Mouse (Mus musculus) adrenal gland, postnatal 10 days (tissue): ENCODE data around the gene Dab2ip. TPM values are rescaled to one million over a fixed set of nuclear protein-coding genes. Genes with fewer than 3 reads are reported as not detected.

ENCODE experiments used
- DNase-seq: peaks from one replicate; pipeline ENCODE4 v3.0.0; 2021; ENCODE audit warnings: mixed read lengths
- total RNA-seq, 2 experiments: library from RNA; stranded (reverse); gene quantifications; 2 replicates each; pipeline ENCODE4 v1.2.3; 2021

Gene Dab2ip
- total RNA-seq, 2 experiments from 2014 or later, result 55.2 to 69.6 TPM

- no peak for DNase-seq
These were observed 125.9 kb downstream of the Dab2ip start for GRCm38 (mm10) chr2:35684005-35684404.

DNA sequence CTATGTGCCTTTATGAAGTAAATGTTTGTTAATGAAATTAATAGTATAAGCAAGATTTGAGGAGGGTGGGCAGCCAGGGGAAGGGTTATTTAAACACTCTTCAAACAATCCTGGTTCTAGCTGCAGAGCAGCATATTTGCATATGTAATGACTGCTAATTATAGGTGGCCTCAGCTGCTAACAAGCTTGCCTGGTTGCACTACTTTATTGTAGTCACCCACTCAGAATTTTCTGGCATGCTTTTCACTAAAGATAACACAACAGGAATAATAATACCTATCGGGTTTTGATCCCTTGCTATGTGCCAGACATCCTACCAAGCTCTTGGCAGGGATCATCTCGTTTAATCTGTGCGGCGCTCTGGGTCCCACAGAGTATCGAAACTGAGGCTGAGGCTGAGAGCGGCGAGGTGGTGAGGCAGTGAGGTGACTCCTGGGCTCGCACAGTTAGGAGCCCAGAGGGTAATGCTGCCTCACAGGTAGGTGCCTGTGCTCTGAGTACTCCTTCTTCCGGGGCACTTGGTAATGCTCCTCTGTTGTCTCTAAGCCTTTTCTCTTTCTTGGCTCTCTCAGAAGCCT is 126.8 kb downstream of the Dab2ip start:
- DNase-seq, result no peak

DNA sequence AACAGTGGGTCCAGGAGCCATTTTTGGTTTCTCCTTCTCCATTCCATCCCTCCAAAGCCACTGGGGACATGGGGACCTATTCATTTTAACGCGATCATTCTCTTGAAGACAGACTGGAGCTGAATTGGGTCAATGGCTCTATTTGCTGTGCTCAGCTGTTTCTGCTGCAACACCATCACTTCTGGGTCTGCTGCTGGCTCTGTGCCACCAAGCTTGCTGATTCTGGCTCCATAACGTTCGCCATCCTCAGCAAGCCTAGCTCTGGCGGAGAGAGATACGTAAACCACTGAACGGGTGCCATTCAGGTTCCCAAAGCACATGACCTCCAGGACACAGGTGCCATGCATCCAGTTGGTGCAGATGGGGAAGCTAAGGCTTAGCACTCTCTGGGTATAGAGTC is 128.0 kb downstream of the Dab2ip start:
- no peak for DNase-seq

GRCm38 (mm10) chr2:35687557-35688070 is 129.5 kb downstream of the Dab2ip start:
- DNase-seq, result no peak

DNA sequence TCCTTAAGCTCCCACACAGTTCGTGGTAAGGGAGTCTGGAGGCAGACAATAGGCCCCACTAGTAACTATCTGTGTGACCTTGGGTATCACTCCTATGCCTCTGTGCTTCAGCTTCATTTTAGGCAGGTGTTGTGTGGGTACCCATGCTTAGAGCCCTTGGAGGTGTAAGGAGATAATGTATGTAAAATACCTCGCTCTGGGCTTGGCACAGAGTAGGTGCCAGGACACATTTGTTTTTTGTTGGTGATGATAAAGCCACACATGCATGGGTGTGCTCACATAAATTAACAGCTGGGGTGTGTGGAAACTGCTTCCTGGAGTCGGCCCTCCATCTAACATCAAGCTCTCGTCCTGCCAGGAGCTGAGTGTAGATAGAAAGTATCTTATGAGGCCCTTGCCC is 130.1 kb downstream of the Dab2ip start:
- DNase-seq, result no peak

GRCm38 (mm10) chr2:35688581-35688980 is 130.5 kb downstream of the Dab2ip start:
- no peak for DNase-seq

DNA sequence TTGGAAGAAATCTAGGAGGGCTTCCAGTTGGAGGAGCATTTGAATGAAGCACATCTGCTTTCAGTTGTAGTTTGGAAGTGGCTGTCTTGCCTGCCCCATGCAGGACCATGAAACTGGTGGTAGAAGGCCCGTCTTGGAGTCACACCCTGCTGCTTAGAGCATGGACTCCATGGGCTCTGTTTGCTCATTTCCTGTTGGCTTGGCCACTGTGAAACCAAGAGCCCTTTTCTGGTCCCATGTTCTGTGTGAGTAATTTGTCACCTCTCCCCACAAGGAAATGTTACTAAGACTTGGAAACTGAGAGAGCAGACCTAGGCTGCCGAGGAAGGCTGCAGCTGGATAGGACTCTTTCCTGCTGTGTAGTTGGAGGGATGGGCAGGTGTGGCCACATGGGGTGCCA is 131.8 kb downstream of the Dab2ip start:
- DNase-seq, result no peak

DNA sequence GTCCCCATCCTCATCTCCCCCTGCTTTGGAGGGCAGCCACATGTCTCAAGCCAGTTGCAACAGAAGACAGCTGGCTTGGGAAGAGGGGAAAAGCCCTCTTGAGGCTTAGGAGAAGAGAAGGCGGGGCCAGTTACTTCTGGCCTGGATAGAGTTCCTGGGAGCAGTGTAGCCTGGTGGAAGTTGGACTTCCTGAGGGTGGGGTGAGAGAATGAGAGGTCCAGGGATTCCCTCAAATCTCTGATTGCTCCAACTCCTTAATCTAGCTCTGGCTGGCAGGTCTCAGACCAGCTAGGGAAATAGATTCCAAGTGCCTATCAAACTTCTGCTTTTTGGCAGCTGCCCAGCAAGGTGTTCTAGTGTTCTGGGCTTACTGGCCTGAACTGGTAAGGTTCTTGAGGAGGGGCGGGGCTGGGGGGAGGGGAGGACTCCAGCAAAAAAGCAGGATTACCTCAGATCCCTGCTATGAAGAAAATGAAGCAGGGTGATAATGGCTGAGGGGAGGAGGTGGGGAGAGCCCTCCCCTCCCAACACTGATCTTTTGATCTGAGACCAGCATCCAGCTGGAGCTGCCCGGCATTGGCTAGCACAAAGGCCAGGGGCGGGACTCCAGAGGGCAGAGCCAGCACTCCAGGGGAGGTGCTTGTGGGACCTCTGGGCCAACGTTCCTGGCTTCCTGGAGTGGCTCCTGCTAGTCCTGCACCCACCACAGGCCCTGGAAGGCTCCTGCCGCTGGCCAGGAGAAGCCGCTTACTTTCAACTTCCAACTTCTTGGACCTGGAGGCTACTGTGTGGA is 133.4 kb downstream of the Dab2ip start:
- peak; percentile 87 for DNase-seq

DNA sequence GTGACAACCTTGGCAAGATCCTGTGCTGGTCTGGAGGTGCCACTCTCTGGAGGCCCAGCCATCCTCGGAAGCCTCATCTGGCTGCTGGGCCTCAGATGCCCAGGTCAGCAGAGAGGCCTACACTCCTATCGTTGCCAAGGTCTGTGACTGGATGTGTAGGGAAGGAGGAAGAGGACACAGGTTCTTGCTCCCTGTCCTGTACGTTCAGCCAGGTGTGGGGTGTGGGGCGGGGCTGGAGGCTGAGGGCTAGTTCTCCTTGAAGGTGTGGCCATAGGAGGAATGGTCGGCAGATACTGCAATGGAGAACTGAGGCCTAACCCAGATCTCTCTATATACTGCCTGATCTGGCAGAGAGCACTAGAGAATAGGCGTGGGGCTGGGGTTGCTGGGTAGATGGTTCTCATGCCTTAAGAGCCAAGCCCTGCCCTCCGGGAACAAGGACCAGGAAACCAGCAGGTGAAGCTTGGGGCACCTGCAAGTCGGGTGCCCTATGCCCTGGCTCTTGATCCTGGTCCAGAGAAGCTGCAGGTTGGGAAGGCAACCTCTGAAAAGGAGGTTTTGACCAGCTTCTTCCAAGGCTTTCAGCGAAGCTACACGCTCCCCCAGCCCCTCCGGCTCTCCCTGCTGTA is 134.3 kb downstream of the Dab2ip start:
- no peak for DNase-seq

DNA sequence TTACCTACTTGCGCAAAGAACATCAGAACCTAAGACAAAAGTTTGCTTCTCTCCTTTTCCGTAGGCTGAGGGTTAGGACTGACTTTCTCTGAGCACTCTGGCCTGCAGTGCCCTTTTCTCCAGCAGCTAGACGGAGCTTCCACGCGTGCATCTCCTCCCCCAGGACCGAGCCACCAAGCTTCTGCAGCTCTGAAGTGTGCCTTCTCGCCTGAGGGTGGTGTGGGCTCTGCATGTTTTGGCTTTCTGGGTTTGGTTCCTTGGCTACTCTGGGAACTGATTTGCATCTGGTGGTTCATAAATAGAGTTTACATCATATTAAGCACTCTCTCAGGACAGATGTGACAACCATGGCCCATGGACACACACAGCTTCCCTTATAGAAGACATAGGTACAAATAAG is 135.0 kb downstream of the Dab2ip start:
- DNase-seq, result no peak

DNA sequence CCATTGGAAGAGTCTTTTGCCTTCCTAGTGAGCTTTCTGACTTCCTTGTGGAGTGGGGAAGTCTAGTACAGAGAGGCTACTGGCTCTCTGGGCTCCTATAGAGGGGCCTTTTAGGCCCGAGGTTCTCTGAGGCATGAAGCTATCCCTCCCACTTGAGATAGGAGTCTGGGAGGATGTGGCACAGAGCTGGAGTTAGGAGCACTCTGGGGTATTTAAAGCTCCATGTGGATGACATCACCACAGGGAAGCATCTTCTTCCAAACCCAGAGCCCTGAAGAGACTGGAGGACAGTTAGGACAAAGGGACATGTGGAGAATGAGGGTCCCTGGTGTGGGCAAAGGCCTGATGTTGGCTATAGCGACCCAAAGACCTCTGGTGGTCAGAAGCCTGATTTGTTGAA is 136.0 kb downstream of the Dab2ip start:
- DNase-seq, result no peak

DNA sequence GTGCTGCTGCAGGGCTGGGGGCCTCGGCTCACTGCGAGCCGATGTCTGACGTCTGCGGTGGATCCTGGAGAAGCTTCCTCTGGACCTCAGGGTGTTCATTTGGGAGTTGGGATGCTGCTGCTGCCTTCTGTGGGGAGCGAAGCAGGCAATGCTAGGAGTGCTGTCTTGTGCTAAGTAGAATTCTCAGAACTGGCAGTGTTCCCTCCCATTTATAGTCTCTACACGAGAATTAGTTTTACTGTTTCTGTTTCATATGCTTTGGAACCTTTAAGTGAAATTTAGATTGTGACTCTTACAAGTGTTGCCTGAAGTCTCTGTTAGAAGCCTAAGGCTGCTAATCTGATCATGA is 138.1 kb downstream of the Dab2ip start:
- no peak for DNase-seq

GRCm38 (mm10) chr2:35696542-35697391 is 138.7 kb downstream of the Dab2ip start:
- peak; percentile 70 for DNase-seq

DNA sequence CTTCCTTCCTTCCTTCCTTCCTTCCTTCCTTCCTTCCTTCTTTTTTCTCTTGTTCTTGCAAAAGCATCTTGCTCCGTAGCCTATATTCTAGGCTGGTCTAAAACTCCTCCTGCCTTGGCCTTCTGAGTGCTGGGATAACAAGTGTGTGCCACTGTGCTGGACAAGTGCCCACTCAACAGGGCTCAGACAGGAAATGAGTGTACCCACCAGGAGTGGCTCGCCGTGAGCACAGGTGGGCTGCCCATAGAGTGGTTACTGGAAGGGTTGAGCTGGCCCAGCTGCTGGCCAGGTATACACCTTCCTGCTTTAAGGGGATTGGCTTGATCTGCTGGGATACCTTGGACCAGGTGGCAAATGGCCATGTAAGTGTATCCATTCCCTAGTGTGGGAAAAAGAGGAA is 139.7 kb downstream of the Dab2ip start:
- DNase-seq, result no peak

DNA sequence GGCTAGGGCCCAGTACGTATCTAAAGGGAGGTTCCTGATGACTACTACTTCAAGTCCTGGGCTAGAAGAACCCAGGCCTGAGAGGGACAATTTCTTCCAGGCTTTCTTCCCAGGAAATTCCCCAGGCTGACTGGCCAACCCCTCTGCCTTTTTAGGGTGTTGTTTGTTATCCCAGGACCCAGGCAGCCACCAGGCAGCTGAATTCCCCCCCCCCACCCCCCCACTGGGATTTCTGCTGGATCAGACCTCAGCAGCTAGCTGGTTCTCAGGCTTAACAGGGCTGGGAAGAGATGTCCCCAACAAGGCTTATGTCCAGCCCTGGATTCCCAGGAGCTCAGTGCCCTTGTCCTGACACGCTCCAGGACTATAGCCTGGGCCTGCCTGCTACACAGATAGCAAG is 142.9 kb downstream of the Dab2ip start:
- DNase-seq, result no peak

- no peak for DNase-seq
These were observed 143.9 kb downstream of the Dab2ip start for GRCm38 (mm10) chr2:35702001-35702400.

DNA sequence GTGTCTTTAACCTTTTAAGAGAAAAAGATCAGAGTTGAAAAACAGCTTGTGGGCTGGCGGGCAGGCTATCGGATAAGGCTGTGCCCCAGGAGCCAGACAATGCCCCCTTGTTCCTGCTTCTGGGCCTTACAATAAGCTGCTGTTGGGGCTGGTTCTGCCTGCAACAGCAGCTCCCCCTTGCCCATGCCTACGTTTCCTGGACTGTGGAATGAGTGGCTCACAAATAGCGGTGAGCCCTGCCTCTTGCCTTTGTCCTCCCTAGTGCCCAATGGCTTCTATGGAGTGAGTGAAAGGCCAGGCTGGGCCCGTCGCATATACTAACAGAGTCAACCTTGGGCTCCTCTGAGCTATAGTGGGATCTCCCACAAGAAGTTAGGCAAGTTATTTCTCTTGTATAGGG is 144.5 kb downstream of the Dab2ip start:
- DNase-seq, result no peak

DNA sequence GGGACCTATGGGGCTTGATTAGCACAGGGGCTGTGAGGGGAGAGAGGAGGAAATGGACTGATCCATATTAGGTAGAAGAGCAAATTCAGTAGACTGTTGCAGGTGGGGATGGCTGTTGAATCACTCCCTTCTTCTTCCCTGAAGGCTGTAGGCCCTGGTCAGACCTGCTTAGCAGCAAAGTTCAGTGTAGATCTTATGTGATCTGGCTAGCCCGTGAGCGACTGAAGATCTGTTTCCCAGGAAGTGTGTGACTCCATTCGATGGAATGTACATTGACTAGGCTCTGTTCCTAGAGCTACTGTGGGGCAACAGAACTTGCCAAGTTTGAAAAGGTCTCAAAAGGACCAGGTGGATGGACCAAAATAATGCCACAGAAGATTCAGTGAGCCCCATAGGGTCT is 145.2 kb downstream of the Dab2ip start:
- no peak for DNase-seq

GRCm38 (mm10) chr2:35712611-35713010 is 154.5 kb downstream of the Dab2ip start:
- peak; percentile 46 for DNase-seq

- no peak for DNase-seq
These were observed 155.4 kb downstream of the Dab2ip start for GRCm38 (mm10) chr2:35713460-35713859.

DNA sequence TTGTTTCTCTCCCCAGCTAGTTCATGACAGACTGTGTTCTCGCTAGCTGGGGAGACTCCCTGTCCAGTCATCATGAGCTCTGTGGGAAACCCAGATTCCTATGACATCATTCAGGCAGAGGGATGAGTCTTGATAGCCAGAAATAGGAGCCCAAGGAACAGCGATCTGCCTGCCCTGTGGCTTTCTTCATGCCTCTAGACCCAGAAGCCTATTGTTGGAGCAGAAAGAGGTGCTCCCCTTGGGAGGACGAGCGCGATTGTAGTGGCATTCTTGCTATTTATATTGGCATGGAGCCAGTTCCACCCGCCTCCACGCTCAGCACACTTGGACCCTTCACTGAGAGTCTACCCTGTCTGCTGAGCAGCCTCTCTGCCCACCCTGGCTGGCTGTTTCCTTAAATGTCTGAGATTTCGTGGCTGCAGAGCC is 156.7 kb downstream of the Dab2ip start:
- no peak for DNase-seq

- no peak for DNase-seq
These were observed 157.4 kb downstream of the Dab2ip start for GRCm38 (mm10) chr2:35715485-35715884.

DNA sequence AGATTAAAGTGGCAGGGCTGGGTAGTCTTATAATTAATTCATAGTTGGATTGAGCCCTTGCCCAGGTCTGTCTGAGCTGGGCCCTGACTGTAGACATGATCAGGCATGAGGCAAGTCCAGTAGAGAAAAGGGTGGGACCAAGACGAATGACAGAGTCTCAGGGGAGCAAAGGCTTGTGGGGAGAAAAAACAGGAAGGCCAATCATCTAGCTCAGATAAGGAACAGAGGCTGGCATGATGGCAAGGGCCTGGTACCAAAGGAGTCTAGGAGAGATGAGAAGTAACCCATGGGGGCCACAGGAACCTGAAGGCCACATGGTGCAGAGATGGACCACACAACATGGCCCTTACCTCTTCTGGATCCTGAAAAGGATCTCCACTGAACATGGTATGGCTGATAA is 158.1 kb downstream of the Dab2ip start:
- DNase-seq, result no peak
